Mouse (Mus musculus): ENCODE measurements around the gene Abcb5.

Gene Abcb5

DNA sequence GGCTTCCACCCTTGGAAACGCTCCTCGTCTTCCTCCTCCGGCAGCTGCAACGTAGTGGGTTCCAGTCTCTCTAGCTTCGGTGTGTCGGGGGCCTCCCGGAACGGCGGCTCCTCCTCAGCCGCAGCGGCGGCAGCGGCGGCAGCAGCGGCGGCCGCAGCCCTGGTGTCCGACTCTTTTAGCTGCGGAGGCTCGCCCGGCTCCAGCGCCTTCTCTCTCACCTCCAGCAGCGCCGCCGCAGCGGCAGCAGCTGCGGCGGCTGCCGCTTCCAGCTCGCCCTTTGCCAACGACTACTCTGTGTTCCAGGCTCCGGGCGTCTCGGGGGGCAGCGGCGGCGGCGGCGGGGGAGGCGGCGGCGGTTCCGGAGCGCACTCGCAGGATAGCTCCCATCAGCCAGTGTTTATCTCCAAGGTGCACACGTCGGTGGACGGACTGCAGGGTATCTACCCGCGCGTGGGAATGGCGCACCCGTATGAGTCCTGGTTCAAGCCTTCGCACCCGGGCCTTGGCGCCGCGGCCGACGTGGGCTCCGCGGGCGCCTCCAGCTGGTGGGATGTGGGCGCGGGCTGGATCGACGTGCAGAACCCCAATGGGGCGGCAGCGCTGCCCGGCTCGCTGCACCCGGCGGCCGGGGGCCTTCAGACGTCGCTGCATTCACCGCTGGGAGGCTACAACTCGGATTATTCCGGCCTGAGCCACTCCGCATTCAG lies 117.6 kb downstream of the Abcb5 start:
- peak; percentile 50 for DNase-seq (ENCODE audit: low spot score)

DNA sequence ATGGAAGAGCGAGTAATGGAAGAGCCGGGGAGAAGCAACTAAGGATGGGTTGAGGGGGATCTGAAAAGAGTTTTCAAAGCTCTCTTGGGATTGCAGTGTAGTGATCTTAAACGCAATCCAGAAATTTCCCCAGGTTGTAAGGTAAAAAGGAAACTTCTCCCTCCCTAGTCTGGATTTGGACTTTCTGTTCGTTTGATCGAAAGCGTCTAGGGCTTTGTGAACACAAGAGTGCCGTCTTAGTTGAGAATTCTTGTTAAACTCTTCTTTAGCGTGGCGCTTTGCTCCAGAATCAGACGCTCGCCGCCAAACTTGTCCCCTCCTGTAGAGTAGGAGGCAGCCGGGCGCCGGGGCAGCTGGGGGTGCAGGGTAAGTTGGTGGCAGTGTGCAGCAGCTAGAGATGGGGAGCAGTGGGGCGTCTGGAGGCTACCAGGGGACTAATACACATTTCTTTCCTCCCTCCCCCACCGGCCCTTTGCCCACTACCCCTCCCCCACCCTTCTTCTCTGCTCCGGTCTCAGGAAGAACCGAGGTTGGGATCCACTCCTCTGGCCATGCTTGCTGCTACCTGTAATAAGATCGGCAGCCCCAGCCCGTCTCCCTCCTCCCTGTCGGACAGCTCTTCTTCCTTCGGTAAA lies 118.2 kb downstream of the Abcb5 start:
- DNase-seq (ENCODE audit: low spot score), result peak; percentile 63

DNA sequence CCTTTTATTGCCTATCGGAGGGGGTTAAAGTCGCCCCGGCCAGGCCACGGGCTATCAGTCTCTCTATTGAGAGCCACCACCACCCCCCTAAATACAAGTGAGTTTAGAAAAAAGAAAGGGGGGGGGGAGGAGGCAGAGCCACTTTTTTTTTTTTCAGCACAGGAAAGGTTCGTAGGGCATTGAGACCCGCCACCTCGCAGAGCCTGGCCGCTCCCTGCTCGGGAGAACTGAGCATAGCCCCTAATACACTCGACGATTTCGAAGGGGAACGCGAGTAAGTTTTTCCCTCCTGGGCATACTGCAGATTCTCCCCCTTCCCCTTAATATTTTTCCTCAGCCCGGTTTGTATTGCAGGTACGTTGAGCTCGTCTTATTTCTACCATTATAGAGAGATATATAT lies 118.8 kb downstream of the Abcb5 start:
- DNase-seq (ENCODE audit: low spot score), result no peak

DNA sequence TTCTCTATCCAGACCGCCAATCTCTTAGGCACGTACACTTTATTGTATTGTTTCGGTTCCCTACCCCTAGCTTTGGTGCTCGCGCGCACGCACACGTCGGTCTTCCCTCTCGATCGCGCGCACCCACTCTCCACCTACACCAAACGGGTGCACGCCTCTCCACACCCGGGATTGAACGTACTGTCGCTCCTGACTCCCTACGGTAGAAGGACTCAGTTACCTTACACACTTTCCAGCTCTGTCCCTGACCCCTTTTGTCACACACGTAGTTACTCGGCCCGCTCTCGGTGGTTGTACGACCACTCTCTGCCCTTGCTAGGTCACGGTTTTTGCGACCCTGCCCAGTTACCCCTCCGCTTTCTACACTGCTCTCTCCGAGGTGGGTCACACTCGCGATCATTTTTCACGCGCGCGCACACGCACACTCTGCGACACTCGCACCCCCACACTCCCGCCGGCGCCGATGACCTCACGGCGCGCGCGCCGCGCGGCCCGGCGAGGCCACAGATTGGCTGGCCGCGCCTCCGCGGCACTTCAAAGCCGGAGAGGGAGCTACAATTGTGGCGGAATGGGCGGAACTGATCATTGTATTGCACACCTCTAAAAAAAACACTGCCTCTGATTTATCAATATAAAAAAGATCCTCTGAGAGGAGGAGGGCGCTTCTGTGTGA lies 119.4 kb downstream of the Abcb5 start:
- DNase-seq (ENCODE audit: low spot score), result peak; percentile 86

DNA sequence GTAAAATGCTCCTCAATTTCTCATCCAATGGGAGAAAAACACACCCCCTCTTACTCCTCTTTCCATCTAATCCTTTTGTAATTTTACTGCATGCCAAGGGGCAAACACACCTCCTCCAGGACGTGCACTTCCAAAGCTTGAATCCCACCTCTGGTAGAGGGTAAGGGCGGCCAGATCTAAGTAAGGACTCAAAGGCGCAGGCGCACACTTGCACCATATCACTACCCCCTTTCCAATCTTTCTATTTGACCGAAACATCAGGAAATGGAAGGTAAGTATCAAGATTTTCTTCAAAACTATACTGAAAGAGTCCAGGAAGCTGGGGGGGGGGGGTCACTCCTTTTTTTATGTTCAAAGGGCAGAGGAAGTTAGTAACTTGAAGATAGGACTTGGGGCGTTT lies 120.0 kb downstream of the Abcb5 start, which contains the start of gene Sp8:
TSS of gene Sp8 (plus strand) at position 109 of the 400 bp plus-strand sequence.
- peak; percentile 68 for DNase-seq (ENCODE audit: low spot score)

DNA sequence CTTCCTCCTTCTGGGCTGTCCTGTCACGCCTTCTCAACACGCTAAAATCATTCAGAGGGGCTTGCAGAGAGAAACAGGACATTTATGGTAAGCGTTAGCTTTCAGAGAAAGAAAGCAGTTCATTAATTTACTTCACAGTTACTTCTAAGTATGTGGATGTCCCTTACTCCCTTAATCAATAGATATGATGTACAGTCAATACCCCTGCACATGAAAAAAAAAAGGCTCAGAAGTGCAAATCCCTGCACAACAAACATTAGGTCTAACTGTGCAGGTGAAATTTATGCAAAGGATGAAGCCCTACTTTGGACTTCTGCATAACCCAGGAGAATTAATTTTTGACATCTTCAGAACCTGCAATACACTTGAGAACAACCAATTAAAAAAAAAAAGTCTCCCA lies 120.9 kb downstream of the Abcb5 start:
- DNase-seq (ENCODE audit: low spot score), result peak; percentile 42

DNA sequence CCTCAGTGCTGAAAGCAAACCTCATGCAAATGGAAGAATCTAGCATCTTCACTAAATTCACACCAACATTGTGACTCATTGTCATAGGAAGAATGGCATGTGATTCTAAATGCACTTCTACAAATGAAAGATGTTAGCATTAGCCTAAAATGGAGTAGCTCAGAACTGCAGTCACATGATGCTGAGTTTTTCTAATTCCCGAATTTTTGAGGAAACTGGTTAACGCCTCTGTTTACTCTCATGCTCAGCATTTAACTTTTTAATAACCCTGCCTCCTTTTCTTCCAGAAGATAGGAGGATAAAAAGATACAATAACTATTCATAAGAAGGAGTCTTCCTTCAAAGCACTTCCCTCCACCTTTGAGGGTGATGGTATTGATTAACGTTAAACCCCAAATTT lies 121.4 kb downstream of the Abcb5 start:
- DNase-seq (ENCODE audit: low spot score), result peak; percentile 45

DNA sequence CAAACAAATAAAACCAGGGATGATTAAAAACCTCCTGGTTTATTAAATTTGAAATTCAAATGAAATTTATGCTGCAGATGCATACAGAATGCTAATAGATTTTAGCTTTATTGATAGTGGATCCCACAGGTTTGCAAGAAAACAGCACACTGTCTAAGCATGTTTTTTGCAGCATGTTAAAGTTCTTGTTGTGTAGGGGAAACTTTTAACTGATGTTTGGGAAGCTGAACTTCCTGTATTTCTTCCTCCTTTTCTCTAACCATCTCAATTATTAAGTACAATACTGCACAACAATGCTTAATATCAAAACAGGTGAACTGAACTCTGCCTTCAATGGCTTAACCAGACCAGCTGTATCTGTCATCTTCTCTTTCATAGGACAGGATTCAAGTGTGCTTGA lies 122.1 kb downstream of the Abcb5 start:
- peak; percentile 49 for DNase-seq (ENCODE audit: low spot score)

DNA sequence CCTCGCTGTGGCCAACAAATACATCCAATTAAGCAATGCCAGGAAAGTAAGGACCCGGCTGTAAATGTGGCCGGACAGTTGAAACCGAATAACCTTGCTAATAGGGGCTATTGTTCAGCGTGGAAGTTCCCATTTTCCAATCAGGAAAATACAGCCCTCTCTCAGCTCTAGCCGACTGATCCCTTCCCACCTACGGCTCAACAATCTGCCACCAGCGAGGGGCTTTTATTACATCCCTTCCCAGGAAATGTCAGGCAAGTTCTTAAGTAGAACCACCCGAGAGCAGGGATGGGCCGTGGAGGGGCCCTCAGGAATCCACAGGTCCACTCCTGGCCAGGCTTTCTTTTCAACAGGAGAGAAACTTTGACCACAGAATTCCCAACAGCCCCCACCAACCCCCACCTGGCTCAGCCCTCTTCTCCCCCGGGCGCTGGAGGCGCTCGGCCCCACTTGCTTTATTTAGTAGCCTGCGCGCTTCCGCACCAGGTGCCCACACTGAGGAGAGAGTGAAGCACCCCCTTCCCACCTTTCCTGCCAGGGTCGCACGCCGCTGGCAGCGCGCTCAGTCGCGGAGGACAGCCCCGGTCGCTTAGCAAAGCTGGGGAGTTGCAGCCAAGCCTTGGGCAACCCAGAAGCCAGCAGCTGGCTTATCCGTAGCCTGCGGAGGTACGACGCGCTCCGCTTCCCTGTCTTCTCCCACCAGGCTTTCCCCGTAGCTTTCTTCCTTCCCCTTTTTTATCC lies 123.4 kb downstream of the Abcb5 start:
- DNase-seq (ENCODE audit: low spot score), result peak; percentile 70

DNA sequence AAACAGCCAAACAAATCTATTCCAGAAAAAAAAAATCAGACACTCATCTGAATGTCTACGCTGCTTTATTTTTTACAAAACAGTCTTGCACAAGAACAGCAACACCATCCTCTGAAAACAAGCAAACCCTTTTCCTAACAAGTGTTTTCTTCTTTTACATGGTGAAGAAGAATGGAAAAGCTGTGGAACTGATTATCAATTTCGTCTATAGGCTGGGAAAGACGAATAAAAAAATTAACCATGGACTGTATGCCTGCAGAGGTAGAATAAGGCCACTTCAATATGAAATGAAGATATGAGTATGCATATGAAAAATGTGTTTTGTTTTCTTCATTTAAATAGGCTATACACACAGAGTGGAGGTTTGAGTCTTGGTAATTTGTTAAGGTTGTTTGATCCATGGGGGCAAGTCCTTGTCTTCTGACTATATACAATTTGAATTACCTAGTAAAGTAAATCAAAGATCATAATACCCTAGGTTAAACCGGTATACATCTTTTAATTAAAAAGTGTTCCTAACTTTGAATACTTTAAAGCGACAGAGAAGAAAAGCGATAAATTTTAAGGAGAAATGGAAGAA lies 124.2 kb downstream of the Abcb5 start:
- DNase-seq (ENCODE audit: low spot score), result peak; percentile 53

DNA sequence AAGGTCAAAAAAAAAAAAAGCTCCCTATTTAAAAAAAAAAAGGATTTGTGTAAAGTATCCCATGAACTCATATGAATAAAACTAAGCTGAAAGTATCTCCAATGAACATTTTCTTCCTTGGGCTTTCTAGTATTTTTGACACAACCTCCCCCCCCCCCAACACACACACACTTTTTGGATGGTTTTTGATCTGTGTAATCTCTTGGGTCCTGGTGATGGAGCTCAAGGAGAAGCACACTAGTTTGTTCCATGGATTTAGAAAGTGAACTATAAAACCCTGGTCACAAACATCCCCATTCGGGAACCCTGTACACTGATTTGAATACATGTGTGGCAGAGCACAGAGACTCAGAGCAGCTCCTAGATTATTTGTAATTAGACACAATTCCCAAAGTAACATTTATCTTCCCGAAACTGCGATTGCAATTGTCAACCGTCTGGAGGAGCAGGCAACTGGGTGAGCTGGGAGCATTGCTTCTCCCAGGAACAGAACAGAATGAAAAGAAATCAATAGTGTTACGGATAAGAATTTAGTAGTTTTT lies 124.8 kb downstream of the Abcb5 start:
- DNase-seq (ENCODE audit: low spot score), result peak; percentile 60

DNA sequence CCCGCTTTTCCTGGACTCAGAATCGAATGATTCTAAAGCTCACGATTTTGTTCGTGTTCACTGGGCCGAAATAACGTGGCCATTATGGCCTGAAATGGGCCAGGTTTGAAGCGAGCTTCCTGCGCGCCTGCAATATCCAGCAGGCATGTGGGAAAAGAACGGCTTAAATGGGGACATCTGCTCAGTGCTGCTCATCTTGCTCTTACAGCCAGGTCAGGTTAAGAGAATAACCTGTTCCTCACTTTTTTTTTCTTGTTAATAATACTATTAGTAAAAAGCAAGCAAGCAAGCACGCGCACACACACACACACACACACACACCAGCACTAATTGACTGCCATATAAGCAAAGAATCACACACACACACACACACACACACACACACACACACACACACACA lies 125.4 kb downstream of the Abcb5 start:
- DNase-seq (ENCODE audit: low spot score), result peak; percentile 76

DNA sequence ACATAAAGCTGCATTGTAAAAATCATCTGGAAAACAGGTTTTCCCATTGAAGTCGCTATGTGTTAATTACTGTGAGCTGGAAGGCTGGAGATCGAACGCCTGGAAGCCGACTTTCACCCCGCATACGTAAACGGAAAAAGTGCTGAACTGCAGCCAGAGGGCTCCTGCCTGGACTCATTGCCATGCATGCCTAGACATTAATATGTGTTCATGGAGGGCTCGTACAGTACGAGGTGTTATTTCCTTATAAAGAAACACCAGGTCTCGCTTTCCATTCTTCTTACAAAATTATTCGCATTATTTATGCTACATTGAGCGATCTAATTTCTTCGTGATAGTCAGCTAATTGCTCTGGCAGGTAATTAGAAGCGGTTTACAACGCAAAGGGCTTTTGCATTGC lies 125.9 kb downstream of the Abcb5 start:
- peak; percentile 75 for DNase-seq (ENCODE audit: low spot score)

DNA sequence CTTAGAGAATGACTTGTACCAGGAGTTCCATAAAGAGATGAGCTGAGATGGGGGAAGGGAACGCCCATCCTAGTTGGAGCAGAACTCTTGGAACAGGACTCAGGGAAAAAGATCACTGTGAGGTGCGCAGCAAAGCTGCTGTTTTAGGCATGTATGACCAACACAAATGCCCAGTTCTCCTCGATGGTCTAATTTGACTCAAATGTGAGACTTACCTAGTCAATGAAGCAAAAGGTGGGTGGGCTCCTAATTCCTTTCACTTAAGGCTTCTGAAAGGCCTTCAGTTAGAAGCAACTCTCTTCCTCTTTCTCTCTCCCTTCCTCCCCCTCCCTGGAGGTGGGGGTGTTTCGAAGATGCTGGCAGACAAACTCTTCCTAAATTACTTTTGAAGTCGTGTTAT lies 126.8 kb downstream of the Abcb5 start:
- DNase-seq (ENCODE audit: low spot score), result peak; percentile 45

DNA sequence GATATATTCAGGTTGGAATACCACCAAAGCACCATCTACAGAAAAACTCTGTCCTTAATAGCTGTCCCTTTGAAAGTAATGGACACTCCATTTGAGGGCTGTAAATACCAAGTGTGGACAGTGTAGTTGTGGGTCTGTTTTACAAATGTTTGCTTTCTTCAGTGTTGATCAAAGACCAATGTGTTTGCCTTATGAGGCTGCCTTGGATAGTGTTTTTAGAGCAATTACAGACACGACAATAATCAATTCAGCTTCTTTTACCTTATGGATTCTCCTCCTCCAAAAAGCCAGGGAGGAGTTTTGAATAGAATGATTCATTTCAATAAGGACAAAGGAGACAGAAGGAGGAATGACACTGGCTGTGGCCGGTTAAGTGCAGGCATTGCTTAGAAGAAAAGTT lies 128.0 kb downstream of the Abcb5 start:
- peak; percentile 52 for DNase-seq (ENCODE audit: low spot score)

DNA sequence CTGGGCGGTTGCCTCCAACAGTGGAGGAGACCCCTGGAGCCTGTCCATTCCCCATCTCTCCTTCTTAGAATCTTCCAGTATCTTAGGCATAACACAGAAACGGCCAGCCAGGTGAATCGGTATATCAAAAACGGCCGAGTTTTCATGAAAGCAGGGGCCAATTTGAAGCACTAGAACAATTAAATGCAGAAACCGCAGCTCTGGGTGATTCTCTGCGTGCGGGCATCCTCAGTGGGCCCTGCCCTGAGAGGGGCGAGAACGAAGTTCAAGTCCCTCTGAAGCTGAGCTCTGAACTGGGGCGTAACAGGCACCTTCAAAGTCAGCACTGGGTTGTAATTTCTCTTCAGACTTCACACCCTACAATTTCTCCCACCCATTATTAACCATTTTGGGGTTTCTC lies 128.9 kb downstream of the Abcb5 start:
- no peak for DNase-seq (ENCODE audit: low spot score)

DNA sequence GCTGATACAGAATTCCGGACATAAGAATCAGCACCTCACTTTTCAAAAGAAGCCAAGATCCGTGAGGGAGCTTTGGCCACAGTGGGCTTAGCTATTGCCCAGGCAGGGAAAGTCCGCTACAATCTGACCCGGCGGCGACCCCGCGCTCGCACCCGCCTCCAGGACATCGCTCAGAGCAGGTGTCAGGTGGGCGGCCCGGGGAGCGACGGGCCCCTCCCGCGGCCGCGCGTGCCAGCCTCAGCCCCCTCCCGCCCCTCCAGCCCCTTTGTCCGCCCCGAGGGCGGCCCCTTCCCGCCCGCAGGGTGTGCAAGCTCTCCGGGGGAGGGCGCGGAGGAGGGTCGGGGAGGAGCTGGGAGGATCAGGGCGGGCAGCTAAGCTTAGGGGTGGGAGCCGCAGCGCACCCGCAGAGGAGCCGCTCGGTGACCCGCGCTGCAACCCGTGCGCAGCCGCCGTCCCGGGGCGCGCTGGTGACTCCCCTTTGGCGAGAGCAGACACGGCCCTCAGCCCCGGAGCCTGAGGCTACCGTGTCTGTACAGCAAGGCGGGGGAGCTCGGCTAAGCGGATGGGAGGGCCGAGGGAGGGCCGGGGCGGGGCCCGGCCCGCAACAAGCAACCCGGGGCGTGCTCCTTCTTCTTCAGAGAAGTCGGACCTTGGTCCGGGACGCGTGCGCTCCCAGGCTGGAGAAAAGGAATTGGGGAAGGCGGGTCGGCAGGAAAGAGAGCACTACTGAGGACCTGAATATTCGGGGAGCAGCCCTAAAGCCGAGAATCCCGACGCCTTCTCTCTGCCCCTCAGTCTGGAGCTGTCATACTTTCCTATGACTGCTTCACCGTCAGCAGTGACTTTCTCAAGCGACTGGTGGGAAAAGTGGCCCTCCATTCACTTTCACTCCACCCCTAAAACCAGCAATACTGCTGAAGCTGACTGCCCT lies 129.5 kb downstream of the Abcb5 start:
- peak; percentile 80 for DNase-seq (ENCODE audit: low spot score)

DNA sequence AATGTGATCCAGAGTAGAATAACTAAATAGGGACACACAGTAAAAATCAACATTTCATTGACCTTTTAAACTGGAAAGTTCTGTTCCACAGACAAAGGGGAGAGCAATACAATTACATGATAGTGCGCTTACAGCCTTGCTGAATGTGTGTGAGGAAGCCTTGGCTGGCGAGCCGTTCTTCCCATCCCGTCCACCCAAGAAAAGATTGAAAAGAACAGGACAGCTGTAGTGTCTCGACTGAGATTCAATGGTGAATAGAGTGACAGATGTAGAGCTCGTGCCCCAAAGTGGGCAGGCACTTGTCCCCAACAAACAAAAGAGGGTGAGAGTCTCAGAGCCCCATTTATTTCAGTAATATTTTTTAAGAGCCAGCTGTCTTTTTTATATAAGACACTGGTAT lies 136.3 kb downstream of the Abcb5 start:
- peak; percentile 21 for DNase-seq (ENCODE audit: low spot score)

Data from embryo, embryonic 10.5 days (tissue).